26 mouse cellular contexts compared by ENCODE assay signal in the genomic region with DNA sequence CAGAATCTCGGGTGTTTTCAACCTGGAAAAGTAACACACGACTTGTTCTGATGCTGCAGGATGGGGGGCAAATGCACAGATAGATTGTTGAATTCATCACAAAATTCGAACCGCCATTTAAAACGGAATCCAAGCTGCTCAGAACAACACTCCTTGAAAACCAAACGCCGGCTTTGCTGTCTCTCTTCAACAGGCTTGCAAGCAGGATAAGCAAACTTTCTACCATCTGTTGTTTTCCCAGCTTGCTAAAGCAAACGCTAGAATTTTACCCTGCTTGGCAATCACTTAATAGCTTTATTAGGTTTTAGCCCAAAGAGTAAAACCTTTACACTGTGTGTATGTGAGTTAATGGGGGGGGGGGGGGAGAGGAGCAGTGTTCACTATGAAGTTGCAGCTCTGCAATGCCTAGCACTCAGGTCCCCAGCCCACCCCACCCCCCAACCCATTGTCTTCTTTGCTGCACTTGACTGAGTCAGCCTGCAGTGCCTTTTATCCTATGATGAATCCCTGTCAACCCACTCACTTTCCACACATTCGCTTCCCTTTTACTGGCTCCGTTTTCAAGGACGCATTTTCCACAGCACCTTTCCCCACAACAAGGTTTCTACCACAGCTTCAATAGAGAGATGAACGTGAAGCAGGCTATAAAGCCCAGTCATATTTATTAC.
DNase-seq lines count a peak whose midpoint lies in the region; ATAC-seq lines count a peak whose summit lies in the region.
"Had no signal": no experiment of that assay in that cellular context is flagged by ENCODE, and none has a peak within 500 bp of the region (broad histone marks: within the 10 kb centered on the region; RNA-seq: fewer than 3 reads in every experiment).

No protein-coding gene starts in this region.

- ATAC-seq in forebrain, embryonic 15.5 days (replicated peaks) = peak; percentile 75
- ATAC-seq in cerebellum, adult (ENCODE audit: insufficient number of reproducible peaks, low FRiP score, low TSS enrichment) = no peak
- ATAC-seq: inflammation-experienced regulatory T-cells, adult 6 months had no signal

- DNase-seq in forebrain, embryonic 10.5 days (ENCODE audit: extremely low spot score, low spot score) = no peak
- peak; percentile 11 for DNase-seq in right cerebral cortex, adult 18-20 months
- no peak for DNase-seq in right cerebral cortex, postnatal 14 days
- peak; percentile 31 for DNase-seq in layer of hippocampus, adult 11-12 months (ENCODE audit: low spot score)
- peak; percentile 11 to 23 for DNase-seq in layer of hippocampus, postnatal 36 days
- no peak for DNase-seq in heart, embryonic 10.5 days (ENCODE audit: low spot score)
- DNase-seq: cerebellum, adult 9-11 months; gastrocnemius, postnatal 10 days; heart, postnatal 36 days; kidney, adult 2 months; kidney, postnatal 10 days; spleen, adult 18-20 months; thymus, adult 2 months had no signal

- H3K9me3 ChIP-seq in forebrain, embryonic 15.5 days = no peaks in the 10 kb centered on the region
- no peaks in the 10 kb centered on the region for H3K9me3 ChIP-seq in forebrain, embryonic 10.5 days
- no peaks in the 10 kb centered on the region for H3K9me3 ChIP-seq in heart, embryonic 10.5 days
- H3K9me3 ChIP-seq: embryonic facial prominence, embryonic 12.5 days; heart, embryonic 13.5 days; limb, embryonic 13.5 days; lung, embryonic 15.5 days; midbrain, embryonic 12.5 days had no signal

- H3K36me3 ChIP-seq in forebrain, embryonic 15.5 days = no peaks in the 10 kb centered on the region
- no peaks in the 10 kb centered on the region for H3K36me3 ChIP-seq in forebrain, embryonic 10.5 days (replicated peaks)
- no peaks in the 10 kb centered on the region for H3K36me3 ChIP-seq in heart, embryonic 10.5 days
- H3K36me3 ChIP-seq: embryonic facial prominence, embryonic 12.5 days; heart, embryonic 13.5 days; limb, embryonic 13.5 days; lung, embryonic 15.5 days; midbrain, embryonic 12.5 days had no signal

- 52% methylated on average over 12 of the region's 12 CpGs for WGBS in forebrain, embryonic 15.5 days
- WGBS in forebrain, embryonic 10.5 days = 83% methylated on average over 12 of the region's 12 CpGs
- 82% methylated on average over 12 of the region's 12 CpGs for WGBS in heart, embryonic 10.5 days

- H3K27ac ChIP-seq in forebrain, embryonic 15.5 days (replicated peaks) = no peak overlapping the region
- no peak overlapping the region for H3K27ac ChIP-seq in forebrain, embryonic 10.5 days
- no peak overlapping the region for H3K27ac ChIP-seq in heart, embryonic 10.5 days
- H3K27ac ChIP-seq: embryonic facial prominence, embryonic 12.5 days; heart, embryonic 13.5 days; limb, embryonic 13.5 days; liver, embryonic 14.5 days; lung, embryonic 15.5 days; macrophage; midbrain, embryonic 12.5 days had no signal

- peaks cover 12% of the 10 kb centered on the region; the same call in 1 of the 2 replicates for H3K4me1 ChIP-seq in forebrain, embryonic 15.5 days
- H3K4me1 ChIP-seq in forebrain, embryonic 10.5 days = peaks cover 6% of the 10 kb centered on the region
- H3K4me1 ChIP-seq in heart, embryonic 10.5 days = no peaks in the 10 kb centered on the region
- H3K4me1 ChIP-seq: embryonic facial prominence, embryonic 12.5 days; heart, embryonic 13.5 days; limb, embryonic 13.5 days; lung, embryonic 15.5 days had no signal

- no peak overlapping the region for H3K4me3 ChIP-seq in forebrain, embryonic 15.5 days
- no peak overlapping the region for H3K4me3 ChIP-seq in forebrain, embryonic 10.5 days
- H3K4me3 ChIP-seq in heart, embryonic 10.5 days = no peak overlapping the region
- H3K4me3 ChIP-seq: embryonic facial prominence, embryonic 12.5 days; erythroblast, embryonic 14.5 days; heart, embryonic 13.5 days; limb, embryonic 13.5 days; lung, embryonic 15.5 days; midbrain, embryonic 12.5 days; myocyte had no signal

- H3K27me3 ChIP-seq in forebrain, embryonic 15.5 days = no peaks in the 10 kb centered on the region
- H3K27me3 ChIP-seq in forebrain, embryonic 10.5 days (ENCODE audit: poor library complexity, severe bottlenecking) = no peaks in the 10 kb centered on the region
- H3K27me3 ChIP-seq in heart, embryonic 10.5 days (ENCODE audit: insufficient read depth, poor library complexity, severe bottlenecking) = no peaks in the 10 kb centered on the region
- H3K27me3 ChIP-seq: CH12.LX; embryonic facial prominence, embryonic 12.5 days; heart, embryonic 13.5 days; limb, embryonic 13.5 days; lung, embryonic 15.5 days; midbrain, embryonic 12.5 days had no signal

- no peak overlapping the region for H3K4me2 ChIP-seq in forebrain, embryonic 15.5 days (replicated peaks)
- H3K4me2 ChIP-seq: embryonic facial prominence, embryonic 12.5 days; heart, embryonic 13.5 days; limb, embryonic 13.5 days; lung, embryonic 15.5 days; midbrain, embryonic 12.5 days had no signal

- H3K9ac ChIP-seq in forebrain, embryonic 15.5 days (replicated peaks) = no peak overlapping the region
- H3K9ac ChIP-seq: embryonic facial prominence, embryonic 12.5 days; heart, embryonic 13.5 days; limb, embryonic 13.5 days; liver, embryonic 14.5 days; lung, embryonic 15.5 days; midbrain, embryonic 12.5 days had no signal

Comparison
In these comparisons a context has a peak if more than half of its experiments do, and no peak if none do; other contexts are left out.
1. DNase-seq: peak in right cerebral cortex, adult 18-20 months (single experiment), layer of hippocampus, adult 11-12 months (single experiment) and layer of hippocampus, postnatal 36 days (2 of 2); none in forebrain, embryonic 10.5 days (single experiment), right cerebral cortex, postnatal 14 days (single experiment) and heart, embryonic 10.5 days (single experiment).